Mouse (Mus musculus) embryonic facial prominence, embryonic 13.5 days (tissue): Measurements from ENCODE around the gene Rpl27a. TPM values are rescaled to one million over a fixed set of nuclear protein-coding genes. Genes with fewer than 3 reads are reported as not detected.
A peak's percentile ranks its signal among the peaks of the same experiment; 100 is the strongest.

Experiments
- ATAC-seq: fragments of 200-750 bp; cut with Nextera tagmentation; 2 replicates; pipeline ENCODE4 v1.8.0; 2017; ENCODE audit warnings: low read depth; ENCODE audit not compliant: insufficient number of reproducible peaks, insufficient read depth, low FRiP score, low TSS enrichment
- H3K27ac ChIP-seq: fragments of 300-500 bp; sonication (generic); 2 replicates; pipeline ENCODE4 v1.5.1; 2015; ENCODE audit warnings: moderate library complexity, mild to moderate bottlenecking, inconsistent platforms
- H3K27me3 ChIP-seq: fragments of 300-500 bp; sonication (generic); 2 replicates; pipeline ENCODE4 v1.6.1; 2015; ENCODE audit warnings: mild to moderate bottlenecking, inconsistent platforms
- H3K36me3 ChIP-seq: fragments of 300-500 bp; sonication (generic); 2 replicates; pipeline ENCODE4 v1.6.1; 2015; ENCODE audit warnings: mild to moderate bottlenecking, inconsistent platforms
- H3K4me1 ChIP-seq: fragments of 300-500 bp; sonication (generic); 2 replicates; pipeline ENCODE4 v1.6.1; 2015; ENCODE audit warnings: inconsistent platforms
- H3K4me2 ChIP-seq: fragments of 300-500 bp; sonication (generic); 2 replicates; pipeline ENCODE4 v1.6.1; 2015; ENCODE audit warnings: moderate library complexity, mild to moderate bottlenecking, inconsistent platforms
- H3K4me3 ChIP-seq: fragments of 300-500 bp; sonication (generic); 2 replicates; pipeline ENCODE4 v1.5.1; 2015; ENCODE audit warnings: mild to moderate bottlenecking, inconsistent platforms
- H3K9ac ChIP-seq: fragments of 300-500 bp; sonication (generic); 2 replicates; pipeline ENCODE4 v1.6.1; 2015; ENCODE audit warnings: mild to moderate bottlenecking, inconsistent platforms
- H3K9me3 ChIP-seq: fragments of 300-500 bp; sonication (generic); 2 replicates; pipeline ENCODE4 v1.6.1; 2016; ENCODE audit warnings: inconsistent platforms
- WGBS: fragments of 180-500 bp; shearing (Covaris S2); methylation state at CpG from one replicate; pipeline ENCODE4 v1.1.7; 2015; ENCODE audit warnings: mixed read lengths; 5-methylcytosine and 5-hydroxymethylcytosine counted together
- polyA plus RNA-seq: library from polyadenylated mRNA; unstranded; fragments of >200 nt; fragmentation: Nextera tagmentation; extraction: Ambion mirVana; gene quantifications from 2 replicates; pipeline ENCODE4 v1.2.1, GENCODE M21; 2015

Gene Rpl27a
- polyA plus RNA-seq, 1 experiment from 2014 or later = 159 TPM

- peaks cover 75% of the 10 kb centered on the region for H3K36me3 ChIP-seq
- H3K27ac ChIP-seq = no peak overlapping the region
- WGBS = 75% methylated on average over 5 of the region's 5 CpGs
- 0 out of 2 replicates have a peak, but pooled peaks cover 7% of the 10 kb centered on the region for H3K4me1 ChIP-seq
- no peak overlapping the region for H3K4me3 ChIP-seq
- no peak overlapping the region for H3K9ac ChIP-seq
- no peak for ATAC-seq
- no peaks in the 10 kb centered on the region for H3K9me3 ChIP-seq
- H3K4me2 ChIP-seq = no peak overlapping the region
- H3K27me3 ChIP-seq = no peaks in the 10 kb centered on the region
Measured at GRCm38 (mm10) chr7:109544792-109545191, 25.8 kb downstream of the Rpl27a start.

- ATAC-seq = no peak
- H3K27ac ChIP-seq = no peak overlapping the region
- 83% methylated on average over 10 of the region's 10 CpGs for WGBS
Measured at GRCm38 (mm10) chr7:109545255-109545993, 26.5 kb downstream of the Rpl27a start.

GRCm38 (mm10) chr7:109546186-109546585 is 27.2 kb downstream of the Rpl27a start:
- ATAC-seq = no peak
- WGBS = 70% methylated on average over 2 of the region's 2 CpGs
- no peak overlapping the region for H3K4me3 ChIP-seq

More at GRCm38 (mm10) chr7:109545255-109545993, 26.5 kb downstream of the Rpl27a start:
- Histone ChIP-seq H3K36me3 (peaks cover 76% of the 10 kb centered on the region), H3K9me3 (no peaks in the 10 kb centered on the region), H3K4me1 (0 out of 2 replicates have a peak, but pooled peaks cover 7% of the 10 kb centered on the region), H3K27me3 (no peaks in the 10 kb centered on the region), H3K4me3 (no peak overlapping the region), H3K4me2 (no peak overlapping the region), H3K9ac (no peak overlapping the region)

GRCm38 (mm10) chr7:109546726-109547125 is 27.8 kb downstream of the Rpl27a start:
- Histone ChIP-seq H3K9ac (no peak overlapping the region), H3K4me1 (0 out of 2 replicates have a peak, but pooled peaks cover 7% of the 10 kb centered on the region), H3K4me2 (no peak overlapping the region), H3K4me3 (no peak overlapping the region), H3K9me3 (no peaks in the 10 kb centered on the region), H3K27me3 (no peaks in the 10 kb centered on the region), H3K27ac (no peak overlapping the region), H3K36me3 (peaks cover 76% of the 10 kb centered on the region)
- 91% methylated on average over 5 of the region's 5 CpGs for WGBS
- ATAC-seq = no peak

More at GRCm38 (mm10) chr7:109546186-109546585, 27.2 kb downstream of the Rpl27a start:
- Histone ChIP-seq H3K36me3 (peaks cover 76% of the 10 kb centered on the region), H3K9me3 (no peaks in the 10 kb centered on the region), H3K9ac (no peak overlapping the region), H3K4me2 (no peak overlapping the region), H3K4me1 (0 out of 2 replicates have a peak, but pooled peaks cover 7% of the 10 kb centered on the region), H3K27ac (no peak overlapping the region), H3K27me3 (no peaks in the 10 kb centered on the region)

- whole genome bisulfite sequencing = 68% methylated on average over 6 of the region's 6 CpGs
Measured at GRCm38 (mm10) chr7:109559536-109559935, 40.6 kb downstream of the Rpl27a start.

GRCm38 (mm10) chr7:109561466-109562153 is 42.7 kb downstream of the Rpl27a start:
- 54% methylated on average over 8 of the region's 8 CpGs for WGBS
- no peak overlapping the region for H3K9ac ChIP-seq
- peak overlapping the region; percentile 62; the same call in 1 of the 2 replicates for H3K27ac ChIP-seq
- no peak overlapping the region for H3K4me3 ChIP-seq
- H3K27me3 ChIP-seq = no peaks in the 10 kb centered on the region
- peaks cover 15% of the 10 kb centered on the region for H3K4me1 ChIP-seq
- peaks cover 14% of the 10 kb centered on the region for H3K36me3 ChIP-seq
- no peak overlapping the region for H3K4me2 ChIP-seq
- no peak; the same call in 1 of the 2 replicates for ATAC-seq
- H3K9me3 ChIP-seq = no peaks in the 10 kb centered on the region

More at GRCm38 (mm10) chr7:109559536-109559935, 40.6 kb downstream of the Rpl27a start:
- no peaks in the 10 kb centered on the region for H3K9me3 ChIP-seq
- H3K27me3 ChIP-seq = no peaks in the 10 kb centered on the region
- no peak overlapping the region for H3K4me3 ChIP-seq
- ATAC-seq = no peak
- H3K36me3 ChIP-seq = peaks cover 21% of the 10 kb centered on the region
- peaks cover 15% of the 10 kb centered on the region for H3K4me1 ChIP-seq
- no peak overlapping the region for H3K4me2 ChIP-seq
- no peak overlapping the region for H3K9ac ChIP-seq
- H3K27ac ChIP-seq = no peak overlapping the region

- ATAC-seq = no peak
- Histone ChIP-seq H3K27ac (peak overlapping the region; percentile 65), H3K36me3 (0 out of 2 replicates have a peak, but pooled peaks cover 9% of the 10 kb centered on the region), H3K9me3 (no peaks in the 10 kb centered on the region), H3K4me3 (no peak overlapping the region), H3K4me1 (peaks cover 15% of the 10 kb centered on the region), H3K9ac (no peak overlapping the region), H3K4me2 (no peak overlapping the region), H3K27me3 (no peaks in the 10 kb centered on the region)
- whole genome bisulfite sequencing = 44% methylated on average over 4 of the region's 4 CpGs
Measured at GRCm38 (mm10) chr7:109562154-109562599, 43.2 kb downstream of the Rpl27a start.

GRCm38 (mm10) chr7:109562676-109563075 is 43.7 kb downstream of the Rpl27a start:
- Histone ChIP-seq H3K27ac (peak overlapping the region; percentile 65), H3K4me3 (no peak overlapping the region), H3K36me3 (0 out of 2 replicates have a peak, but pooled peaks cover 9% of the 10 kb centered on the region), H3K4me2 (no peak overlapping the region), H3K9me3 (no peaks in the 10 kb centered on the region), H3K4me1 (peaks cover 15% of the 10 kb centered on the region), H3K9ac (no peak overlapping the region), H3K27me3 (no peaks in the 10 kb centered on the region)
- 68% methylated on average over 5 of the region's 5 CpGs for WGBS
- no peak for ATAC-seq

- ATAC-seq = no peak
- Histone ChIP-seq H3K36me3 (peaks cover 20% of the 10 kb centered on the region; the same call in 1 of the 2 replicates), H3K4me3 (no peak overlapping the region), H3K4me2 (no peak overlapping the region), H3K27me3 (no peaks in the 10 kb centered on the region), H3K9me3 (no peaks in the 10 kb centered on the region), H3K9ac (no peak overlapping the region), H3K4me1 (peaks cover 15% of the 10 kb centered on the region), H3K27ac (no peak overlapping the region; the same call in 1 of the 2 replicates)
- WGBS = 69% methylated on average over 4 of the region's 4 CpGs
Measured at GRCm38 (mm10) chr7:109563775-109564362, 44.9 kb downstream of the Rpl27a start.

GRCm38 (mm10) chr7:109566327-109566726 is 47.4 kb downstream of the Rpl27a start:
- H3K9ac ChIP-seq = no peak overlapping the region
- no peaks in the 10 kb centered on the region for H3K27me3 ChIP-seq
- H3K4me1 ChIP-seq = peaks cover 15% of the 10 kb centered on the region
- peaks cover 24% of the 10 kb centered on the region; the same call in 1 of the 2 replicates for H3K36me3 ChIP-seq
- no peaks in the 10 kb centered on the region for H3K9me3 ChIP-seq
- H3K4me3 ChIP-seq = no peak overlapping the region
- H3K4me2 ChIP-seq = no peak overlapping the region
- ATAC-seq = no peak
- no peak overlapping the region for H3K27ac ChIP-seq
